Mouse (Mus musculus) heart, adult 2 months (tissue): ENCODE measurements at regions not wholly inside any gene's neighbourhood (a gene's known extent, or its start where the extent isn't known, plus 50 kb on each side); places are given as distances from the start of the nearest gene placed in this dataset.

Experiments
- DNase-seq, 2 experiments: peaks; one replicate each; pipeline ENCODE4 v3.0.0; 2021
- H3K27ac ChIP-seq: fragments of 200-600 bp; 2 replicates; pipeline ENCODE4 v1.8.1; 2022
- H3K27me3 ChIP-seq: fragments of 200-500 bp; 2 replicates; pipeline ENCODE4 v1.6.1; 2012; ENCODE audit warnings: mild to moderate bottlenecking, low read length, inconsistent platforms, mixed read lengths; ENCODE audit not compliant: control insufficient read depth, insufficient read depth
- H3K36me3 ChIP-seq: fragments of 200-500 bp; 2 replicates; pipeline ENCODE4 v1.6.1; 2012; ENCODE audit warnings: low read length, inconsistent platforms; ENCODE audit not compliant: control insufficient read depth, insufficient read depth
- H3K4me1 ChIP-seq: fragments of 200-500 bp; 2 replicates; pipeline ENCODE4 v1.6.1; 2011; ENCODE audit warnings: low read length; ENCODE audit not compliant: control insufficient read depth, insufficient read depth
- H3K4me3 ChIP-seq: fragments of 200-600 bp; 2 replicates; pipeline ENCODE4 v1.8.1; 2022
- H3K79me2 ChIP-seq: fragments of 200-500 bp; replicated peaks from 2 replicates; pipeline ENCODE4 v1.6.1; 2012; ENCODE audit warnings: mild to moderate bottlenecking, inconsistent platforms, low read length, moderate library complexity, mixed read lengths; ENCODE audit not compliant: control insufficient read depth, insufficient read depth
- H3K9ac ChIP-seq: fragments of 200-500 bp; 2 replicates; pipeline ENCODE4 v1.6.1; 2012; ENCODE audit warnings: low read depth, mild to moderate bottlenecking, control low read depth, inconsistent platforms, low read length, mixed read lengths
- CTCF ChIP-seq: fragments of 200-600 bp; IDR thresholded peaks from 2 replicates; pipeline ENCODE4 v1.8.1; 2022; ENCODE audit warnings: antibody characterized with exemption, mild to moderate bottlenecking, moderate library complexity
- EP300 ChIP-seq: fragments of 200-500 bp; IDR thresholded peaks from 2 replicates; pipeline ENCODE4 v1.6.1; 2011; ENCODE audit warnings: low read depth, low read length, control low read depth; ENCODE audit not compliant: insufficient read depth
- POLR2A ChIP-seq: fragments of 200-500 bp; IDR thresholded peaks from 2 replicates; pipeline ENCODE4 v1.6.1; 2011; ENCODE audit warnings: mild to moderate bottlenecking, low read depth, low read length, control low read depth; ENCODE audit not compliant: insufficient read depth
- WGBS: fragments of 180-500 bp; shearing (Covaris S2); methylation state at CpG from one replicate; pipeline ENCODE4 v1.1.7; 2018; 5-methylcytosine and 5-hydroxymethylcytosine counted together
- intact Hi-C: fragments of 180-260 bp; cut with DNase I; formaldehyde crosslinking; loops from one replicate; pipeline ENCODE4 v1.15.1; 2025

GRCm38 (mm10) chr19:14314301-14314700 lies 283.6 kb downstream of the Tle4 start:
- TF ChIP-seq CTCF (no peak), POLR2A (no peak), EP300 (no peak)
- Histone ChIP-seq H3K27ac (no peak overlapping the region), H3K36me3 (no peaks in the 10 kb centered on the region), H3K4me3 (no peak overlapping the region), H3K4me1 (no peaks in the 10 kb centered on the region), H3K27me3 (no peaks in the 10 kb centered on the region), H3K9ac (no peak overlapping the region), H3K79me2 (no peaks in the 10 kb centered on the region)
- WGBS: 71% methylated on average over 7 of the region's 7 CpGs
- DNase-seq: no peak
- intact Hi-C loops: no loop called here

GRCm38 (mm10) chr19:14319677-14320191 lies 278.1 kb downstream of the Tle4 start:
- Histone ChIP-seq H3K27me3 (no peaks in the 10 kb centered on the region), H3K4me3 (no peak overlapping the region), H3K9ac (no peak overlapping the region), H3K36me3 (no peaks in the 10 kb centered on the region), H3K79me2 (no peaks in the 10 kb centered on the region), H3K27ac (no peak overlapping the region), H3K4me1 (no peaks in the 10 kb centered on the region)
- intact Hi-C loops: no loop called here
- whole genome bisulfite sequencing: 69% methylated on average over 3 of the region's 3 CpGs
- TF ChIP-seq EP300 (no peak), CTCF (no peak), POLR2A (no peak)
- DNase-seq: no peak

GRCm38 (mm10) chr19:14325353-14326052 lies 272.3 kb downstream of the Tle4 start:
- WGBS: 80% methylated on average over 9 of the region's 9 CpGs
- Histone ChIP-seq H3K27me3 (no peaks in the 10 kb centered on the region), H3K4me3 (no peak overlapping the region), H3K36me3 (no peaks in the 10 kb centered on the region), H3K9ac (no peak overlapping the region), H3K79me2 (no peaks in the 10 kb centered on the region), H3K27ac (no peak overlapping the region), H3K4me1 (no peaks in the 10 kb centered on the region)
- DNase-seq: no peak
- no peak for TF ChIP-seq EP300
- no peak for TF ChIP-seq POLR2A
- TF ChIP-seq CTCF: no peak
- intact Hi-C loops: no loop called here

- intact Hi-C loops: no loop called here
- no peaks in the 10 kb centered on the region for H3K79me2 ChIP-seq
- H3K27me3 ChIP-seq: no peaks in the 10 kb centered on the region
- H3K4me1 ChIP-seq: no peaks in the 10 kb centered on the region
- H3K36me3 ChIP-seq: no peaks in the 10 kb centered on the region
- H3K4me3 ChIP-seq: no peak overlapping the region
- WGBS: 43% methylated on average over 6 of the region's 6 CpGs
- no peak overlapping the region for H3K27ac ChIP-seq
- no peak for TF ChIP-seq POLR2A
- no peak for TF ChIP-seq EP300
- TF ChIP-seq CTCF: no peak
- H3K9ac ChIP-seq: no peak overlapping the region
- no peak for DNase-seq
Observed at GRCm38 (mm10) chr19:14333041-14334012, 264.5 kb downstream of the Tle4 start.

- DNase-seq: no peak
- intact Hi-C loops: loop anchor here (5.0 kb wide), 1 partner anchor 170 kb away; no protein-coding TSS in a partner anchor
- Histone ChIP-seq H3K36me3 (no peaks in the 10 kb centered on the region), H3K79me2 (no peaks in the 10 kb centered on the region), H3K9ac (no peak overlapping the region), H3K4me3 (no peak overlapping the region), H3K27me3 (no peaks in the 10 kb centered on the region), H3K4me1 (no peaks in the 10 kb centered on the region), H3K27ac (no peak overlapping the region)
- TF ChIP-seq CTCF (no peak), POLR2A (no peak), EP300 (no peak)
- WGBS: 55% methylated on average over 5 of the region's 5 CpGs
Observed at GRCm38 (mm10) chr19:14337025-14337424, 260.8 kb downstream of the Tle4 start.
